15 mouse cellular contexts compared by ENCODE assay signal in the genomic region with DNA sequence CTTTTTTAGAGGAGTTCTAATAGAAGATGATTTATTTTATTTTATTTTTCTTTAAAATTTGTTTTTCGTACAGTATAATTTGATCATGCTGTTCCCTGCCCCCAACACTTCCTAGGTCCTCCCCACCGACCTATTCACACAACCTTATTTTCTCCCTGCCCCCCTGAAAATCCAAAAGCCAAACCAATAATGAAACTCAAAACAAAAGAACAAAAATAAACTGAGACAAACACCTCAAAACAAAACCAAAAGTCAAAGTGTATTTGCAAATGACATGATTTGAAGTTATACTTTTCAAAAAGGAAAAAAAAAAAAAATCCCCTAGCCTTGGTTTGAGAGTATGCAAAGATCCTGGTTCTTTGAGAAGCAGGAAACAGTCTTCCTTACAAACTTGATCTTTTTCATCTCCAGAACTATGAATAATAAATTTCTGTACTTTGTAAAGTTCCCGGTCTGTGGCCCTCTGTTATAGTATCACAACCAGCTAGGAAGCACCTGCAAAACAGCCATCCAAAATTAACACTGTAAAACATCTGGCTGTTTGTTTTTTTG.
"Had no signal": no experiment of that assay in that cellular context is flagged by ENCODE, and none has a peak within 500 bp of the region (broad histone marks: within the 10 kb centered on the region; RNA-seq: fewer than 3 reads in every experiment).

No protein-coding gene starts in this region.

- H3K27ac ChIP-seq: neural tube, embryonic 12.5 days; neural tube, embryonic 13.5 days; neural tube, embryonic 15.5 days; stomach, embryonic 15.5 days had no signal

- H3K36me3 ChIP-seq: neural tube, embryonic 12.5 days; neural tube, embryonic 13.5 days; neural tube, embryonic 15.5 days; stomach, embryonic 15.5 days had no signal

- H3K4me3 ChIP-seq: neural tube, embryonic 12.5 days; neural tube, embryonic 13.5 days; neural tube, embryonic 15.5 days; stomach, embryonic 15.5 days had no signal

- H3K9me3 ChIP-seq: neural tube, embryonic 12.5 days; neural tube, embryonic 13.5 days; neural tube, embryonic 15.5 days; stomach, embryonic 15.5 days had no signal

- H3K27me3 ChIP-seq: neural tube, embryonic 12.5 days; neural tube, embryonic 13.5 days; neural tube, embryonic 15.5 days; stomach, embryonic 15.5 days had no signal

- H3K4me1 ChIP-seq: neural tube, embryonic 12.5 days; neural tube, embryonic 13.5 days; neural tube, embryonic 15.5 days; stomach, embryonic 15.5 days had no signal

- H3K4me2 ChIP-seq: neural tube, embryonic 12.5 days; neural tube, embryonic 13.5 days; neural tube, embryonic 15.5 days; stomach, embryonic 15.5 days had no signal

- H3K9ac ChIP-seq: neural tube, embryonic 12.5 days; neural tube, embryonic 13.5 days; neural tube, embryonic 15.5 days; stomach, embryonic 15.5 days had no signal

- DNase-seq: retina, postnatal 1 day; right cerebral cortex, adult 18-20 months; right cerebral cortex, postnatal 25 days; right cerebral cortex, postnatal 4 days; spleen, adult 18-20 months; thymus, adult 18-20 months; thymus, adult 2 months; thymus, postnatal 14 days; thymus, postnatal 25 days; thymus, postnatal 36 days; thymus, postnatal 4 days had no signal
